Mouse (Mus musculus): ENCODE data around the gene Wnt2b.

The Wnt2b gene

GRCm38 (mm10) chr3:104963331-104964276 is 1.9 kb upstream of the Wnt2b start:
- DNase-seq (ENCODE audit: low read depth, low spot score), result no peak

GRCm38 (mm10) chr3:104962866-104963265 is 1.1 kb upstream of the Wnt2b start:
- DNase-seq (ENCODE audit: low read depth, low spot score), result no peak

GRCm38 (mm10) chr3:104962141-104962611 is 455 bp upstream of the Wnt2b start:
- DNase-seq (ENCODE audit: low read depth, low spot score), result no peak

GRCm38 (mm10) chr3:104960026-104961000 is 1.4 kb downstream of the Wnt2b start:
- no peak for DNase-seq (ENCODE audit: low read depth, low spot score)

GRCm38 (mm10) chr3:104956131-104956581 is 5.6 kb downstream of the Wnt2b start:
- no peak for DNase-seq (ENCODE audit: low read depth, low spot score)

GRCm38 (mm10) chr3:104954551-104954950 is 7.2 kb downstream of the Wnt2b start:
- DNase-seq (ENCODE audit: low read depth, low spot score), result no peak

DNA sequence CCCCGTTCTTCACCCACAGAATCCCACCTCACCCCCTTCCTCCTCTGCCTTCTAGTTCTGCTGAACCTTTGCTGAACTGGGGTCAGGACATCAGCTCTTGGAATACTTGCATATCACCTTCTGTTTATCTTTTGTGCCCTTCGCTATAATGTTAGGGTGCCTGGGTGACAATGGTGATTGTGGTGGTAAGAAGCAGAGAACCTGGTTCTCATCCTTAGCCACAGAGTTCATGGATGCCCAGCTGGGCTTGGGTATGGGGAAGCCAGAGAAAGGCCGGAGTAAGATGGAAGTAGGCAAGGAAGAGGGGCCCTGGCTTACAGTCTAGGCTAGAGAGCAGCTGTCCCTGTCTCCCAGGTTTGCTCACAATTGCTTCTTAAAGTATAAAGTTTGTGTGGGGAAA is 7.6 kb downstream of the Wnt2b start:
- DNase-seq (ENCODE audit: low read depth, low spot score), result no peak

- no peak for DNase-seq (ENCODE audit: low read depth, low spot score)
These were observed 8.6 kb downstream of the Wnt2b start for GRCm38 (mm10) chr3:104952891-104953670.

- no peak for DNase-seq (ENCODE audit: low read depth, low spot score)
These were observed 10.8 kb downstream of the Wnt2b start for GRCm38 (mm10) chr3:104950926-104951325.

DNA sequence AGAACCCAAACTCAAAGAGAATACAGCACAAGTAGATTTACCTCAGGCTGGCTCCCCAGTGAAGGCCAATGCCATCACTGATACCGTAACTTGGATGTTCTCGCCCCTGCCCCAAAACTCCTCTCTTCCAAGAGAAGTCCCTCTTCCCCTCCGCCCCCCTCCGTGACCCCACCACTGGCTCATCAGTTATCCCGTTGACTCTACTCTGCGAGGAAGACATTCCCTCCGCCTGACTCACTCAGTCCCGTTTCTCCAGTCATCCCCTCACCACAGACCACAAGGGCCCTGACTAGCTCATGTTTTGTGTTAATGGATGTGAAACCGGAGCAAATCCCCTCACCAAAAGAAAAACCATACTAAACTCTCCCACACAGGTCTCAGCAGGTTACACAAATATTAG is 16.8 kb downstream of the Wnt2b start:
- no peak for DNase-seq (ENCODE audit: low read depth, low spot score)

DNA sequence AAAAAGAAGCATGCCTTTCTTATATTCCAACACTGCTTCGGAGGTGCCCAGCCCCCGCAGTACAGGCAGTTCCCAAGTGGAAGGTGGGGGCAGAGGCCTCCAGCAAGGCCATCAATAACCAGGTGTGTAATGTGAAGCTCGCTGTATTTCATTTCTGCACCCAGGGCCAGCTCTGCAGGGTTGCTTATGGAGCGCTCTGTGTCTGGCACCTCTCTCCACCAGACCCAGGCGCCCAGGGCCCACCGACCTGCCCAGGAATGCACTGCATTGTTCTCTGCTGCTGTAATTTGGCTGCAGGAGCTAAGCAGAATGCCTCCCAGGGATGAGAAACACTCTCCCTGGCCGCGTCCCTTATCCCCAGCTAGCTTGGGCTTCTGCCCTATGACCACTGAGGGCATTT is 18.4 kb downstream of the Wnt2b start:
- no peak for DNase-seq (ENCODE audit: low read depth, low spot score)

- DNase-seq (ENCODE audit: low read depth, low spot score), result no peak
These were observed 19.0 kb downstream of the Wnt2b start for GRCm38 (mm10) chr3:104942682-104943081.

DNA sequence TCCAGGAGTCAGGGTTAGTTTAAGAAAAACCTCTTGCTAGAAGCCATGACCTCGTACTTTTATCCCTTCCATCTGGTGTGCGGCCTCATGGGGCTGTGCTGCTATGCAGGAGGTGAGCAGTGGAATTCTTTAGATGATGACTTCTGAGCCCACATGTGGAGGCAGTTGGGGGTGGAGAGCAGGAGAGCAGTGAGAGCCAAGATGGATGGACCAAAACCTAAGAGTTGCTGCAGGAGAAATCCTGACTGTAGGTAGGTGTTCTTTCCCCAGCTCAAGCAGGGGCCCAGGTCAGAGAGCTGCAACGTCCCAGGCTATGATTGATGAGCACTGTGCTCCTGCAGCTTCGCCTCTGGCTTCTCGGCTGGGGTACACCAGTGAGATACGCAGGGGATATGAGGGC is 21.0 kb downstream of the Wnt2b start:
- no peak for DNase-seq (ENCODE audit: low read depth, low spot score)

- no peak for DNase-seq (ENCODE audit: low read depth, low spot score)
These were observed 23.4 kb downstream of the Wnt2b start for GRCm38 (mm10) chr3:104938327-104938726.

GRCm38 (mm10) chr3:104937728-104938305 is 23.9 kb downstream of the Wnt2b start:
- DNase-seq (ENCODE audit: low read depth, low spot score), result peak; percentile 46

GRCm38 (mm10) chr3:104929385-104929784 is 32.3 kb downstream of the Wnt2b start:
- DNase-seq (ENCODE audit: low read depth, low spot score), result no peak

- DNase-seq (ENCODE audit: low read depth, low spot score), result no peak
These were observed 46.7 kb downstream of the Wnt2b start for GRCm38 (mm10) chr3:104914986-104915385.

DNA sequence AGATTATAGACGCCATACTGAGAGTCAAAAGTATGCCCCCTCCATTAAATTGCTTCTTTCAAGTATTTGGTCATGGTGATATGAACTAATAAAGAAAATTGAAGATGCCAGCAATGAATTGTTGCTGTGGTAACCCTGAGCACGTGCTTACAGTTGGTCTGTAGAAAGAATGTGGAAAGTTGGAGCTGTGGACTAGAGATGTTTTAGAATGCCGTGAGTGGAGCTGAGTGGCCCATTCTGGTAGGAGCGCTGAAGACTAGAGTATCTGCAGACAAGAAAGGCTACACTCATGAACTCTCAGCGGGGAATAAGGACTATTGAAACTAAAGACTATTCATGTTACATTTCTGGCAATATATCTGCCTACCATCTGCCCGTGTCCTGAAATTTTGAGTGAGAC is 52.5 kb downstream of the Wnt2b start:
- no peak for DNase-seq (ENCODE audit: low read depth, low spot score)

DNA sequence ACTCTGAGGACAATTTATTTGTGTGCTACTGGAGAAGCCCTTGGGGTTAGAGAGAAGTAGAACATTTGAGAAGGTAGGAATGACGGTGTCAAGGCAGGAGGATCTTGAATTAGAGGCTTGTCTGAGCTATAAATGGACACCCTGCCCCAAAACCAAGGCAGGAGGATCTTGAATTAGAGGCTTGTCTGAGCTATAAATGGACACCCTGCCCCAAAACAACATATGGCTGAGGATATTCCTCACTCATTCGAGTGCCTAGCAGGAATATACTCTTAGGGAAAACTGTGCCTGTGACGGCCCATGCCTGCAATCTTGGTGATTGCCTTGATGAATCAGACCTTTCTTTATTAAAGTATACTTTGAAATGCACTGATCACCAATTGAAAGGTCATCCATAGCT is 55.7 kb downstream of the Wnt2b start:
- DNase-seq (ENCODE audit: low read depth, low spot score), result no peak

DNA sequence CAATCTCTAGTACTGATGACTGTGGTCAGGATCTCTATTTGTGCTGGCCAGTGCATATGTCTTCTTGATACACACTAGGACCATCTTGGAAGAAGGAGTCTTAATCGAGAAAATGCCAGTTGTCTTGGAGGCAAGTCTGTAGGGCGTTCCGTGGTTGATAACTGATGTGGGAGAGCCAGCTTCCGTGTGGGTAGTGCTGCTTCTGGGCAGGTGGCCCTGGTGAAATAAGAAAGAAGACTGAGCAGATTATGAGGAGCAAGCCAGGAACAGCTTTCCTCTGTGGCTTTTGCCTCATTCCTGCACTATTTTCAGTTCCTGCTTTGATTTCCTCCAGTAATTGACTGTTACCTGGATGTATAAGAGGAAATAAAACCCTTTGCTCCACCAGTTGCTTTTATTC is 56.3 kb downstream of the Wnt2b start:
- no peak for DNase-seq (ENCODE audit: low read depth, low spot score)

- no peak for DNase-seq (ENCODE audit: low read depth, low spot score)
These were observed 60.6 kb downstream of the Wnt2b start for GRCm38 (mm10) chr3:104901154-104901553.
